ENCODE assay signal across 14 mouse cellular contexts in the genomic region with DNA sequence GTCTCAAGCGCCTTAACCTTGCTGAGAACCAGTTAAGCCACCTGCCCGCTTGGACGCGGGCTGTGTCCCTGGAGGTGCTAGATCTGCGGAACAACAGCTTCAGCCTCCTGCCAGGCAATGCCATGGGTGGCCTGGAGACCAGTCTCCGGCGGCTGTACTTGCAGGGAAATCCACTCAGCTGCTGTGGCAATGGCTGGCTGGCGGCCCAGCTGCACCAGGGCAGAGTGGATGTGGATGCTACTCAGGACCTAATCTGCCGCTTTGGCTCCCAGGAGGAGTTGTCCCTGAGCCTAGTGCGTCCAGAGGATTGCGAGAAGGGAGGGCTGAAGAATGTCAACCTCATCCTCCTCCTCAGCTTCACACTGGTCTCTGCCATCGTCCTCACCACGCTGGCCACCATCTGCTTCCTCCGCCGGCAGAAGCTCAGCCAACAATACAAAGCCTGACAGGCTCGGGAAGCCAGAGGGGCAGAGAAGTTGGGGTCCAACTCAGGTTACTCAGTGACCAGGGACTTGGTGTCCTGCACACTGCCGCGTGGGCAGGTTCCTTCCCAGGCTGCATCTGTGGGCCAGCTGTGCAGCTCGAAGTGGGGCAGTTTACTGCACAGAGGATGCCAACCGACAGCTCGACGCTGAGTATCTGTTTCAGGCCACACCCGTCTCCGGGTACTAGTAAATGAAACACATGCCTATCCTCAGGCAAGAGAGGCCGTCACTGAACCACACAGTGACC. TPM values are rescaled to one million over a fixed set of nuclear protein-coding genes. Genes with fewer than 3 reads are reported as not detected.
DNase-seq lines count a peak whose midpoint lies in the region; ATAC-seq and TF ChIP-seq lines count a peak whose summit lies in the region.
"Had no signal": no experiment of that assay in that cellular context is flagged by ENCODE, and none has a peak within 500 bp of the region (broad histone marks: within the 10 kb centered on the region; RNA-seq: fewer than 3 reads in every experiment).

No protein-coding gene starts in this region.

- H3K9me3 ChIP-seq in liver, embryonic 13.5 days (replicated peaks), result no peaks in the 10 kb centered on the region
- no peaks in the 10 kb centered on the region for H3K9me3 ChIP-seq in embryonic facial prominence, embryonic 10.5 days
- H3K9me3 ChIP-seq in limb, embryonic 15.5 days, result no peaks in the 10 kb centered on the region
- no peaks in the 10 kb centered on the region for H3K9me3 ChIP-seq in midbrain, postnatal 0 days (ENCODE audit: low read length)
- H3K9me3 ChIP-seq: forebrain, embryonic 15.5 days had no signal

- DNase-seq in frontal cortex, postnatal 36 days (ENCODE audit: low spot score in 2 of 2), result no peak
- no peak for DNase-seq in liver, embryonic 13.5 days
- no peak for DNase-seq in liver
- DNase-seq in embryonic facial prominence, embryonic 10.5 days (ENCODE audit: low spot score), result no peak
- no peak for DNase-seq in right cerebral cortex, postnatal 4 days
- no peak for DNase-seq in midbrain, postnatal 0 days (ENCODE audit: low spot score)
- DNase-seq: B cell, adult 2 months; lung, adult 2 months had no signal

- H3K36me3 ChIP-seq in liver, embryonic 13.5 days, result peaks cover 2% of the 10 kb centered on the region; the same call in 1 of the 2 replicates
- H3K36me3 ChIP-seq in embryonic facial prominence, embryonic 10.5 days (replicated peaks), result no peaks in the 10 kb centered on the region
- H3K36me3 ChIP-seq in limb, embryonic 15.5 days, result peaks cover 10% of the 10 kb centered on the region; the same call in 1 of the 2 replicates
- H3K36me3 ChIP-seq in midbrain, postnatal 0 days (ENCODE audit: insufficient read depth, low read length), result peaks cover 10% of the 10 kb centered on the region; the same call in 1 of the 2 replicates
- H3K36me3 ChIP-seq: forebrain, embryonic 15.5 days had no signal

- peak overlapping the region; percentile 24; the same call in 1 of the 2 replicates for H3K27ac ChIP-seq in liver, embryonic 13.5 days
- peak overlapping the region; percentile 45 for H3K27ac ChIP-seq in embryonic facial prominence, embryonic 10.5 days (replicated peaks)
- peak overlapping the region; percentile 71 for H3K27ac ChIP-seq in limb, embryonic 15.5 days
- no peak overlapping the region for H3K27ac ChIP-seq in midbrain, postnatal 0 days (ENCODE audit: low read depth, low read length)
- H3K27ac ChIP-seq: forebrain, embryonic 15.5 days; hindbrain, embryonic 14.5 days had no signal

- 60% methylated on average over 25 of the region's 25 CpGs for WGBS in liver, embryonic 13.5 days (ENCODE audit: insufficient replicate concordance)
- WGBS in embryonic facial prominence, embryonic 10.5 days, result 75% methylated on average over 25 of the region's 25 CpGs
- WGBS in limb, embryonic 15.5 days, result 50% methylated on average over 25 of the region's 25 CpGs
- 82% methylated on average over 25 of the region's 25 CpGs for WGBS in midbrain, postnatal 0 days

- H3K4me2 ChIP-seq in liver, embryonic 13.5 days, result no peak overlapping the region
- no peak overlapping the region for H3K4me2 ChIP-seq in limb, embryonic 15.5 days
- H3K4me2 ChIP-seq in midbrain, postnatal 0 days (ENCODE audit: low read depth, low read length, poor library complexity, severe bottlenecking), result no peak overlapping the region
- H3K4me2 ChIP-seq: forebrain, embryonic 15.5 days; hindbrain, embryonic 14.5 days had no signal

- no peaks in the 10 kb centered on the region for H3K27me3 ChIP-seq in liver, embryonic 13.5 days
- 0 out of 2 replicates have a peak, but pooled peaks cover 15% of the 10 kb centered on the region for H3K27me3 ChIP-seq in embryonic facial prominence, embryonic 10.5 days (replicated peaks; ENCODE audit: low read depth, poor library complexity, severe bottlenecking)
- H3K27me3 ChIP-seq in limb, embryonic 15.5 days, result 0 out of 2 replicates have a peak, but pooled peaks cover 3% of the 10 kb centered on the region
- no peaks in the 10 kb centered on the region for H3K27me3 ChIP-seq in midbrain, postnatal 0 days (ENCODE audit: insufficient read depth, low read length)
- H3K27me3 ChIP-seq: forebrain, embryonic 15.5 days had no signal

- TF ChIP-seq CTCF in midbrain, postnatal 0 days (IDR thresholded peaks at IDR 0.05), result no peak

- ATAC-seq in frontal cortex, adult (ENCODE audit: low TSS enrichment), result peak; percentile 29
- no peak for ATAC-seq in liver, embryonic 13.5 days (ENCODE audit: low read depth)
- ATAC-seq in limb, embryonic 15.5 days (ENCODE audit: insufficient number of reproducible peaks, low FRiP score, low TSS enrichment, low read depth), result no peak
- ATAC-seq in midbrain, postnatal 0 days (ENCODE audit: low FRiP score), result no peak
- ATAC-seq: forebrain, embryonic 15.5 days had no signal

- no peak overlapping the region for H3K4me3 ChIP-seq in liver, embryonic 13.5 days (replicated peaks)
- no peak overlapping the region for H3K4me3 ChIP-seq in embryonic facial prominence, embryonic 10.5 days
- no peak overlapping the region for H3K4me3 ChIP-seq in limb, embryonic 15.5 days
- H3K4me3 ChIP-seq in midbrain, postnatal 0 days (ENCODE audit: low read depth, low read length), result no peak overlapping the region
- H3K4me3 ChIP-seq: forebrain, embryonic 15.5 days had no signal

- no peak overlapping the region for H3K9ac ChIP-seq in liver, embryonic 13.5 days
- H3K9ac ChIP-seq in limb, embryonic 15.5 days, result no peak overlapping the region
- H3K9ac ChIP-seq in midbrain, postnatal 0 days (replicated peaks; ENCODE audit: low read length, poor library complexity, severe bottlenecking), result no peak overlapping the region
- H3K9ac ChIP-seq: forebrain, embryonic 15.5 days; hindbrain, embryonic 14.5 days had no signal

- H3K4me1 ChIP-seq in liver, embryonic 13.5 days (replicated peaks), result peaks cover 10% of the 10 kb centered on the region; the same call in 1 of the 2 replicates
- H3K4me1 ChIP-seq in embryonic facial prominence, embryonic 10.5 days, result peaks cover 72% of the 10 kb centered on the region
- peaks cover 68% of the 10 kb centered on the region for H3K4me1 ChIP-seq in limb, embryonic 15.5 days
- no peaks in the 10 kb centered on the region for H3K4me1 ChIP-seq in midbrain, postnatal 0 days (ENCODE audit: insufficient read depth, low read length)

RNA-seq across cellular contexts. Expression of a gene that starts 10.6 kb away (rescaled TPM):
- polyA plus RNA-seq in liver, embryonic 13.5 days (2015; fragmentation: Nextera tagmentation; extraction: Ambion mirVana), result 3.2 and 5.7 TPM in 2 replicates
- polyA plus RNA-seq in embryonic facial prominence, embryonic 10.5 days (2016; fragmentation: Nextera tagmentation; extraction: Ambion mirVana), result 3.6 and 3.7 TPM in 2 replicates
- 8.4 and 8.8 TPM in 2 replicates for polyA plus RNA-seq in limb, embryonic 15.5 days (2015; fragmentation: Nextera tagmentation; extraction: Ambion mirVana)
- total RNA-seq in midbrain, postnatal 0 days (2014; rRNA removed), result 7.6 and 9.0 TPM in 2 replicates
- 5.2 and 6.0 TPM in 2 replicates for polyA plus RNA-seq in midbrain, postnatal 0 days (2015; fragmentation: Nextera tagmentation; extraction: Ambion mirVana)
- total RNA-seq: monocyte, adult 5-6 weeks had no signal

RNA-seq across cellular contexts. Expression of a gene that starts 59.5 kb away (rescaled TPM):
- polyA plus RNA-seq in liver, embryonic 13.5 days (2015; fragmentation: Nextera tagmentation; extraction: Ambion mirVana), result not detected in 2 replicates
- polyA plus RNA-seq in embryonic facial prominence, embryonic 10.5 days (2016; fragmentation: Nextera tagmentation; extraction: Ambion mirVana), result not detected in 2 replicates
- not detected in 2 replicates for polyA plus RNA-seq in limb, embryonic 15.5 days (2015; fragmentation: Nextera tagmentation; extraction: Ambion mirVana)
- total RNA-seq in midbrain, postnatal 0 days (2014; rRNA removed), result 0.05 TPM in 1 of 2 replicates, not detected in the other
- polyA plus RNA-seq in midbrain, postnatal 0 days (2015; fragmentation: Nextera tagmentation; extraction: Ambion mirVana), result 0.05 TPM in 1 of 2 replicates, not detected in the other
- total RNA-seq: layer of hippocampus, postnatal 14 days; monocyte, adult 5-6 weeks had no signal
- polyA plus RNA-seq: forebrain, embryonic 15.5 days had no signal
